Mouse (Mus musculus): ENCODE measurements around the gene Lgals8. TPM values are rescaled to one million over a fixed set of nuclear protein-coding genes. Genes with fewer than 3 reads are reported as not detected.

Gene Lgals8
- polyA plus RNA-seq, 1 experiment from 2014 or later = 11.6 TPM

- H3K9ac ChIP-seq (ENCODE audit: low read length) = no peak overlapping the region
- 72% methylated on average over 8 of the region's 8 CpGs for WGBS
- no peaks in the 10 kb centered on the region for H3K36me3 ChIP-seq (ENCODE audit: control insufficient read depth, insufficient read depth, low read length)
- H3K4me3 ChIP-seq (ENCODE audit: low read depth, low read length) = no peak overlapping the region
- no peaks in the 10 kb centered on the region for H3K9me3 ChIP-seq (ENCODE audit: control insufficient read depth, low read length)
- DNase-seq (ENCODE audit: low spot score) (no peak), ATAC-seq (ENCODE audit: insufficient number of reproducible peaks, low FRiP score, low TSS enrichment, low read depth) (no peak)
- H3K27ac ChIP-seq (replicated peaks; ENCODE audit: low read depth, low read length) = no peak overlapping the region
- H3K4me2 ChIP-seq (ENCODE audit: low read depth, severe bottlenecking) = no peak overlapping the region
- H3K27me3 ChIP-seq (ENCODE audit: control insufficient read depth, insufficient read depth, low read length) = no peaks in the 10 kb centered on the region
- no peaks in the 10 kb centered on the region for H3K4me1 ChIP-seq (ENCODE audit: control insufficient read depth, insufficient read depth, low read length)
Observed at GRCm38 (mm10) chr13:12497809-12498208, 33.1 kb upstream of the Lgals8 start.

DNA sequence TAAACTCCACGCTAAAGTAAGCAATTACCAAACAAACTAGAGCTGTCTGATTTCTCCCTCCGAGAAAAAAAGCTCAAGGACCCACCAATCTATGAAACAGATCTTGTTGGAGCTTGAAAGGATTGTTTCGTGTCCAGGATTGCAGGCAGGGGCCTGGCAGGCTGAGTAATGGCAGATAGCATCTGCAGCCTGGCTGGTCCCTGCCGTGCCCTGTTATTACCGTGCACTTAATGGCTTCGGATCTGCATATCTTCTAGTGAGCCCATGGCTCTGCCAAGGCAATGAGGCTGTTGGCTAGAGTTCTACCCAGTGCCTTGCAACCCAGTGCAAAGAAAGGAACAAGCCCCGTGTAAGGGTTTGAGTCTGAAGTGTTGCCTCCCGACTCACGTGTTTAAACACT is 30.0 kb upstream of the Lgals8 start:
- WGBS = 80% methylated on average over 9 of the region's 9 CpGs
- no peaks in the 10 kb centered on the region for H3K36me3 ChIP-seq (ENCODE audit: control insufficient read depth, insufficient read depth, low read length)
- no peak overlapping the region for H3K4me2 ChIP-seq (ENCODE audit: low read depth, severe bottlenecking)
- no peak overlapping the region for H3K9ac ChIP-seq (ENCODE audit: low read length)
- ATAC-seq (ENCODE audit: insufficient number of reproducible peaks, low FRiP score, low TSS enrichment, low read depth) (no peak), DNase-seq (ENCODE audit: low spot score) (no peak)
- no peak overlapping the region for H3K4me3 ChIP-seq (ENCODE audit: low read depth, low read length)
- H3K27ac ChIP-seq (replicated peaks; ENCODE audit: low read depth, low read length) = no peak overlapping the region
- no peaks in the 10 kb centered on the region for H3K9me3 ChIP-seq (ENCODE audit: control insufficient read depth, low read length)
- H3K4me1 ChIP-seq (ENCODE audit: control insufficient read depth, insufficient read depth, low read length) = no peaks in the 10 kb centered on the region
- no peaks in the 10 kb centered on the region for H3K27me3 ChIP-seq (ENCODE audit: control insufficient read depth, insufficient read depth, low read length)

GRCm38 (mm10) chr13:12492515-12492914 is 27.8 kb upstream of the Lgals8 start:
- no peaks in the 10 kb centered on the region for H3K36me3 ChIP-seq (ENCODE audit: control insufficient read depth, insufficient read depth, low read length)
- no peak overlapping the region for H3K9ac ChIP-seq (ENCODE audit: low read length)
- H3K4me1 ChIP-seq (ENCODE audit: control insufficient read depth, insufficient read depth, low read length) = no peaks in the 10 kb centered on the region
- DNase-seq (ENCODE audit: low spot score) (no peak), ATAC-seq (ENCODE audit: insufficient number of reproducible peaks, low FRiP score, low TSS enrichment, low read depth) (peak; percentile 62; the same call in 1 of the 2 replicates)
- H3K27ac ChIP-seq (replicated peaks; ENCODE audit: low read depth, low read length) = no peak overlapping the region
- H3K9me3 ChIP-seq (ENCODE audit: control insufficient read depth, low read length) = no peaks in the 10 kb centered on the region
- no peak overlapping the region for H3K4me2 ChIP-seq (ENCODE audit: low read depth, severe bottlenecking)
- no peaks in the 10 kb centered on the region for H3K27me3 ChIP-seq (ENCODE audit: control insufficient read depth, insufficient read depth, low read length)
- WGBS = 93% methylated on average over 3 of the region's 3 CpGs
- H3K4me3 ChIP-seq (ENCODE audit: low read depth, low read length) = no peak overlapping the region

DNA sequence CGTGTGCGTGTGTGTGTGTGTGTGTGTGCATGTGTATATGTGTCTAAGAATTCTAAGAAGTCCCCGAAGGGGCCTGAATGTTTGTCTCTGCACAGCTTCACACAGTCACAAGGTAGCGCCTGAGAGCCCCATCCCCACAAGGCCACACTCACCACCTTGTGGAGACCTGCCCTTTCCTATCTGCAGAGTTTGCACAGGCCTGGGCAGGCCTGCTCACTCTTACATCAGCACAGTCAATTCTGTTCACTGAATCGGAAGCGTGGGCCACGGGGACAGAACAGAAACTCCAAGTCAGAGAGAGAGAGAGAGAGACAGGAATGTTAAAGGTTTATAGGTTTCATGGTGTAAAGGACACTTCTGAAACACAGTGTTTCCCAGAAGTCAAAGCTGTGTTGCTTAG is 20.9 kb upstream of the Lgals8 start:
- ATAC-seq (ENCODE audit: insufficient number of reproducible peaks, low FRiP score, low TSS enrichment, low read depth) = no peak; the same call in 1 of the 2 replicates
- WGBS = 78% methylated on average over 7 of the region's 7 CpGs
- Histone ChIP-seq H3K9me3 (ENCODE audit: control insufficient read depth, low read length) (no peaks in the 10 kb centered on the region), H3K4me2 (ENCODE audit: low read depth, severe bottlenecking) (no peak overlapping the region), H3K27ac (replicated peaks; ENCODE audit: low read depth, low read length) (no peak overlapping the region), H3K36me3 (ENCODE audit: control insufficient read depth, insufficient read depth, low read length) (no peaks in the 10 kb centered on the region), H3K9ac (ENCODE audit: low read length) (no peak overlapping the region), H3K4me1 (ENCODE audit: control insufficient read depth, insufficient read depth, low read length) (no peaks in the 10 kb centered on the region), H3K4me3 (ENCODE audit: low read depth, low read length) (no peak overlapping the region), H3K27me3 (ENCODE audit: control insufficient read depth, insufficient read depth, low read length) (no peaks in the 10 kb centered on the region)
- DNase-seq (ENCODE audit: low spot score) = peak; percentile 27

- Histone ChIP-seq H3K36me3 (ENCODE audit: control insufficient read depth, insufficient read depth, low read length) (no peaks in the 10 kb centered on the region), H3K9ac (ENCODE audit: low read length) (no peak overlapping the region), H3K4me1 (ENCODE audit: control insufficient read depth, insufficient read depth, low read length) (no peaks in the 10 kb centered on the region), H3K27ac (replicated peaks; ENCODE audit: low read depth, low read length) (no peak overlapping the region), H3K27me3 (ENCODE audit: control insufficient read depth, insufficient read depth, low read length) (no peaks in the 10 kb centered on the region), H3K4me3 (ENCODE audit: low read depth, low read length) (no peak overlapping the region), H3K4me2 (ENCODE audit: low read depth, severe bottlenecking) (no peak overlapping the region), H3K9me3 (ENCODE audit: control insufficient read depth, low read length) (no peaks in the 10 kb centered on the region)
- no peak for DNase-seq (ENCODE audit: low spot score)
- no peak for ATAC-seq (ENCODE audit: insufficient number of reproducible peaks, low FRiP score, low TSS enrichment, low read depth)
- WGBS = 67% methylated on average over 2 of the region's 2 CpGs
Observed at GRCm38 (mm10) chr13:12485197-12485596, 20.5 kb upstream of the Lgals8 start.

DNA sequence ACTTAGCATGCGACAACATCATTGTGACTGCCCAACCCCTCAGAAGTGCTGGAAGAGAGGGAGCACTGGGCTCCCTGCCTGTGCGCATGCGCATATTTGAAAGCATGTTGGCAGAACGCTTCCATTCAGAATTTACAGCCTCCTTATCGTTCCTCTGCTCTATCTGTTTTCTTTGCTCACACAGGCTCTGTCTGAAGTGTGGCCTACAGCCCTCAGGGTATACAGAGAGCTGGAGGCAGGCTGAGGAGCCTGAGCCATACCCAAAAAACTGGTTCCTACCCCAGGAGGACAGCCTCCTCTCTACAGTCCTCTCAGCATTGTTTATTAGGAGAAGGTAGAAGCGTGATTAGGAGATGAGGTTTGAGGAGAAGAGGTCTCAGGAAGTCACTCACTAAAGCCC is 15.1 kb upstream of the Lgals8 start:
- DNase-seq (ENCODE audit: low spot score) (no peak), ATAC-seq (ENCODE audit: insufficient number of reproducible peaks, low FRiP score, low TSS enrichment, low read depth) (no peak)
- no peaks in the 10 kb centered on the region for H3K4me1 ChIP-seq (ENCODE audit: control insufficient read depth, insufficient read depth, low read length)
- H3K9me3 ChIP-seq (ENCODE audit: control insufficient read depth, low read length) = no peaks in the 10 kb centered on the region
- H3K4me3 ChIP-seq (ENCODE audit: low read depth, low read length) = no peak overlapping the region
- 81% methylated on average over 6 of the region's 6 CpGs for WGBS
- H3K27me3 ChIP-seq (ENCODE audit: control insufficient read depth, insufficient read depth, low read length) = no peaks in the 10 kb centered on the region
- no peaks in the 10 kb centered on the region for H3K36me3 ChIP-seq (ENCODE audit: control insufficient read depth, insufficient read depth, low read length)
- no peak overlapping the region for H3K4me2 ChIP-seq (ENCODE audit: low read depth, severe bottlenecking)
- no peak overlapping the region for H3K27ac ChIP-seq (replicated peaks; ENCODE audit: low read depth, low read length)
- no peak overlapping the region for H3K9ac ChIP-seq (ENCODE audit: low read length)

- Histone ChIP-seq H3K27ac (replicated peaks; ENCODE audit: low read depth, low read length) (no peak overlapping the region), H3K4me2 (ENCODE audit: low read depth, severe bottlenecking) (no peak overlapping the region), H3K36me3 (ENCODE audit: control insufficient read depth, insufficient read depth, low read length) (no peaks in the 10 kb centered on the region), H3K9ac (ENCODE audit: low read length) (no peak overlapping the region), H3K27me3 (ENCODE audit: control insufficient read depth, insufficient read depth, low read length) (no peaks in the 10 kb centered on the region), H3K4me3 (ENCODE audit: low read depth, low read length) (no peak overlapping the region), H3K4me1 (ENCODE audit: control insufficient read depth, insufficient read depth, low read length) (no peaks in the 10 kb centered on the region), H3K9me3 (ENCODE audit: control insufficient read depth, low read length) (no peaks in the 10 kb centered on the region)
- ATAC-seq (ENCODE audit: insufficient number of reproducible peaks, low FRiP score, low TSS enrichment, low read depth) = no peak
- DNase-seq (ENCODE audit: low spot score) = no peak
- WGBS = 82% methylated on average over 15 of the region's 15 CpGs
Observed at GRCm38 (mm10) chr13:12478301-12478700, 13.6 kb upstream of the Lgals8 start.

DNA sequence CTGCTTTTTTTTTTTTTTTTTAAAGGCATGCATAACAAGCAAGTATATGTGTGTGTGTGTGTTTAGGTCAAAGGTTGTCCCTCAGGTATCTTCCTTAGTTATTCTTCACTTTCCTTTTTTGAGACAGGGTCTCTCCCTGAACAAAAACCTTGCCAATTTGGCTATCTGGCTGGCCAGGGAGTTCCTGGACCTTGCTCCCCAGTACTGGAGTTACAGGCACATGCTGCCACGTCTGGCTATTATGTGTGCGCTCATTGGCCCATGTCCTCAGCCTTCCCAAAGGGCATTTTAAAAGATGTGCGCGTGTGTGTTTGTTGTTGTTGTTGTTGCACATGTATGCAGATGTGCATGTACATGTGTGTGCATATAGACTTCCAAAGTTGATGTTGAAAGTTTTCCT is 12.1 kb upstream of the Lgals8 start:
- DNase-seq (ENCODE audit: low spot score) = no peak
- Histone ChIP-seq H3K9me3 (ENCODE audit: control insufficient read depth, low read length) (no peaks in the 10 kb centered on the region), H3K4me1 (ENCODE audit: control insufficient read depth, insufficient read depth, low read length) (no peaks in the 10 kb centered on the region), H3K4me3 (ENCODE audit: low read depth, low read length) (no peak overlapping the region), H3K36me3 (ENCODE audit: control insufficient read depth, insufficient read depth, low read length) (no peaks in the 10 kb centered on the region), H3K9ac (ENCODE audit: low read length) (no peak overlapping the region), H3K27ac (replicated peaks; ENCODE audit: low read depth, low read length) (no peak overlapping the region), H3K27me3 (ENCODE audit: control insufficient read depth, insufficient read depth, low read length) (no peaks in the 10 kb centered on the region), H3K4me2 (ENCODE audit: low read depth, severe bottlenecking) (no peak overlapping the region)
- WGBS = 86% methylated on average over 4 of the region's 4 CpGs
- ATAC-seq (ENCODE audit: insufficient number of reproducible peaks, low FRiP score, low TSS enrichment, low read depth) = no peak

DNA sequence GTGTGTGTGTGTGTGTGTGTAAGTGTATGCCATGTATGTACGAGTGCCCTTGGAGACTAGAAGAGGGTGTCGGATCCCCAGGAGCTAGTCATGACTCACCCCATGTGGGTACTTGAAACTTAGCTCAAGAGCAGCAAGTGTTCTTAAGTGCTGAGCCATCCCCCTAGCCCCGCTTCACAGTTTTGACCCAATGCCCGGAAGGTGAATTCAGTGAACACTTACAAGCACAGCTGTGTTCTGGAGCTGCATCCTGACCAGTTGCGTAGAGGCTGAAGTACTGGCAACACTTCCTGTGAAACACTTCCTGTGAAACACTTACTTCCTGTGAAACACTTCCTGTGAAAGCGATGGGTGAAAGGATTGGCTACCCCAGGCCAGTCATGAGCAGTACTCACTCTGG is 10.5 kb upstream of the Lgals8 start:
- WGBS = 86% methylated on average over 6 of the region's 6 CpGs
- Histone ChIP-seq H3K4me3 (ENCODE audit: low read depth, low read length) (no peak overlapping the region), H3K27me3 (ENCODE audit: control insufficient read depth, insufficient read depth, low read length) (no peaks in the 10 kb centered on the region), H3K9ac (ENCODE audit: low read length) (no peak overlapping the region), H3K9me3 (ENCODE audit: control insufficient read depth, low read length) (no peaks in the 10 kb centered on the region), H3K4me2 (ENCODE audit: low read depth, severe bottlenecking) (no peak overlapping the region), H3K27ac (replicated peaks; ENCODE audit: low read depth, low read length) (no peak overlapping the region), H3K36me3 (ENCODE audit: control insufficient read depth, insufficient read depth, low read length) (no peaks in the 10 kb centered on the region), H3K4me1 (ENCODE audit: control insufficient read depth, insufficient read depth, low read length) (no peaks in the 10 kb centered on the region)
- ATAC-seq (ENCODE audit: insufficient number of reproducible peaks, low FRiP score, low TSS enrichment, low read depth) (no peak), DNase-seq (ENCODE audit: low spot score) (no peak)
